Mouse (Mus musculus): ENCODE data around the gene Kif24.

Gene Kif24

DNA sequence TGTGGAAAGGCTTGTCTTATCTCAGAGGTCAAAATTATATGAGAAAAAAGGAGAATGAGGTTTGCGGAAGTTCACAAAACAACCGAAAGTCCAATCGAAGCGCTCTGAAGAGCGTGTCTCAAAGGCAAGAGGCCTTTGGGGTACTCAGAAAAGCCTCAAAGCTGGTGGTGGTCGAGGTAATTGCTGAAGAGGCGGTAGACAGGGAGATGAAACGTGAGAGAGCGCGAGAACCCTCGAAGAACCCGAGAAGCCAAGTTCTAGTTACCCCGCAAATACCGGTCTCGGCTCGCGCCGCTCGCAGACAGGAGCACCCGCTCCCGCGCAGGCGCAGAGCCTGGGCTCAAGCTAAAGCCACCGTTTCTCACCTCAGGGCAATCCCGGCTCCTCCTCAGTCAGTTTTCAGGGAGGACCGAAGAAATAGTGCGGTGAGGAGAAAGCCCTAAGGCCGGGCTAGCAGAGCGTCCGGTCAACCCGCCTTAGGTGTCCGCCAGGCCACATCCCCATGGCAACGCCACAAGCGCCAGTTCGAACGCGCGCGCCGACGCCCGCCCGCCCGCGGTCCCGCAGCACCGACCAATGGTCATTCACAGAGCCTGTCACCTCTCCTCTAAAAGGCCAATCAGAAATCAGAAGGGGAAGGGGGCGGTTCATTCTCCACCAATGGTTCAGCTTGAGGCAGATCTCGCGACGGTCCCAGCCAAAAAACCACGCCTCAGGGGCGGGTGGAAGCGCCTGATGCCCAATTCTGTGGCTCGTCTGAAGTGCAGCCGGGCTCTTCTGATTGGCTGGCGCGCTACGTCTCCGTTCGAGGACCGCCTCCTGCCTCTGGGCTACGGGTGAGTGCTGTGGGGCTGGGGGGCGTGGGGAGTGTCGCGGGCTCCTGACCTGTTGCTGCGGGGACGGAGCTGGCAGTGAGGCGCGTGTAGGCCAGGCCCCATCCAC lies at the start of gene Kif24, which contains the start of gene Nudt2:
Gene Kif24, minus strand, starts transcription at position 543 of the 942 bp plus-strand sequence.
Gene Nudt2, plus strand, starts transcription at position 807 of the 942 bp plus-strand sequence.
- peak; percentile 99 for DNase-seq

- DNase-seq: no peak
Observed at GRCm38 (mm10) chr4:41513714-41514113, 49.0 kb upstream of the Kif24 start.

DNA sequence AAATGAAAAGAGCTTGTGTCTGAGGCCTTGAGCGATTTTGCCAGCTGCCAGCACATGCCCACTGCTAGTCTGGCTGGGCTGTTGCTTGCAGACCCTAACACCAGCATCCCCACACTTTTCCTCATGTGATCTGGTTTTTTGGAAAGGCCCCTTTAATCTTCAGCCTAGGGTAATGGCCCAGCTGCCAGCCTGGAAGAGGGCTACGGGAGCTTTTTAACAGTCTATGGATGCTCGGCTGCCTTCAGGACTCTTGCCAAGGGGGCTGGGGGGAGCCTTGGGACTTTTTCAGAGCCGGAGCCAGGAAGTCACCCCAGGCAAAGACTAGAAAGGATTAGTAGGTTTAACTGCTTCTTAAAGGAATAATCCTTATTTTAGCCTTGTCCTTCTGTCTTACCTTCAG lies 48.6 kb upstream of the Kif24 start:
- no peak for DNase-seq

GRCm38 (mm10) chr4:41507998-41508397 lies 43.3 kb upstream of the Kif24 start:
- DNase-seq: no peak

DNA sequence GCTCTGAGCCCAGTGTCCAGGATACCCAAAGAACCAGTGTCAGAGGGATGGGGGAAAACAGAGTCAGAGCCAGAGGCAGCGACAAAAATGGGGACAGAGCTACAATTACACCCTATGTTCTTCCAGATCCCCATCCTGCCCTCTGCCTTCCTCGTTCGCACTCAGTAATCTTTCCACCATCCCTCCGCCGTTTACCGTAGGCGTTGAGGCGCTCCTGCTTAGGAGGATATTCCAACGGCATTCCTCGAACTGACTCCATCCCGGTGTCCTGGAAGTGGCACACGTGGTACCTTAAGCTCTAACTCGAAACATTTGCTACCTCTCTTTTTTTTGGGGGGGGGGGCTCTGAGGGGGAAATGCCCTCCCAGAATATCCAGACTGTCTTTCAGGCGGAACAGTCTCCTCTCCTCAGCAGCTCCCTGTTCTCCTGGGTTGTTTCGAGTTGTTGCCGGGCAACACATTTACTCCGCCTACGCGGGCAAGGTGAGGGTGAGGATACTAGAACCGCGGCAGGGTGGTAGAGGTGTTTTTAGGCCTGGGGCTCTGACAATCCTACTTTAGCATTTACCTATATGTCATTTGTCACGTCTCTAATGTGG lies 42.7 kb upstream of the Kif24 start:
- no peak for DNase-seq

DNA sequence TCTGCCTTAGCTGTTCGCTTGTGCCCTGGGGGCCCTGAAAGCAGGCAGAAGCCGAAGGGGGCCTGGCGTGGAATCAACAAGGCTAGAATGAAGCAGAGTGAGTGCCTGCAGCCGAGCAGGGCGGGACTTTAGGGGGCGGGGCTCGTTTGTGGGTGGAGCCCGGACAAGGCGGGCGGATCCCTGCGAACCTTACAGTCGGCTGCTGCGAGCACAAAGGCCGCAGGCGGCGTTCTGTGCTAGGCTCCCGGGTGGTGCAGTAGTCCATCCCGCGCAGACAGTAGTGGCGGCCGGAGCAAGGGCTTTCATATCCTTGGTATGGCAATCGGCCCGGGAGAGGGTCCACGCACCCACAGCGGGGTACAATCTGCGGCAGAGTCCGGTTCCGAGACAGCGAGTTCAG lies 42.2 kb upstream of the Kif24 start:
- DNase-seq: peak; percentile 89

GRCm38 (mm10) chr4:41506156-41506555 lies 41.5 kb upstream of the Kif24 start:
- DNase-seq: no peak

DNA sequence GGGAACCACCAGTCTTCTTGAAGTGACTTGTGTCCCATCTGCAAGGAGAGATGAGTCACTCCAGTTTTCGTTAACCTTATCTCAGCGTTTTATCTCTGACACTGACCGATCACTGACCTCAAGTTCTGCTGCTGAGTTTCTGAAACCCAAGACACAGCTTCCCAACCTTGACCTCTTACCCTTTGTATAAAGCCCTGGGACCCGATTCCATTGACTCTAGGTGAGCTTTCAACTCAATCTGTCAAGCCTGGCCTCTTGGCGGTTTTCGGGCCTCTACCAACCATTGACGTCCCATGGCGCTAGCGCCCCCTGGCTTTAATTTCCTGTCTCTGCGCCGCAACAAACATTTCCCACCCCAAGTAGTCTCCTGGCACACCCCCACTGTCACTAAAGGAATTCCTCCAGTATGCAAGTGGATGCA lies 40.5 kb upstream of the Kif24 start:
- no peak for DNase-seq

- no peak for DNase-seq
Observed at GRCm38 (mm10) chr4:41504325-41504724, 39.6 kb upstream of the Kif24 start.

DNA sequence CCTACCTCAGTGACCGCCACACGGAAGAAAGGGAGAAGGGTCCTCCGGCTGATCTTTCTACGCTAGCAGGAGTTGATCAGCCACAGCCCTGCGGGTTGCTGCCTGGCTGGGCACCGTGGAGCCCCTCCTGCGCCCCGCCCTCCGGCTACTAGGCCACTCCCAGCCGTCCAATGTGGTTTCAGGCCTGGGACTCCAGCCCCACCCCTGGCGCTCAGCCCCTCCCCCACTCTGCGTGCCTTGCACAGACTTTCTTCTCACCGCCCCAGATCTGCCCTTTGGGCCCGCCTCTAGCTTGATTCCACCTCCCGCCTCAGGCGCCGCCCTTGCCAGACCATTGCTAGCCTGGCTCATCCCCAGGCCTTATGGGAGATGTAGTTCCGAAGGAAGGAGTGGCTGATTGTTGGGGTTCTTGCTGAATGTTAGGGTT lies 38.3 kb upstream of the Kif24 start, which contains the start of gene AI464131:
Gene AI464131, minus strand, starts transcription at position 91 of the 427 bp plus-strand sequence.
- DNase-seq: peak; percentile 95

GRCm38 (mm10) chr4:41502171-41502940 lies 37.7 kb upstream of the Kif24 start:
- no peak for DNase-seq

DNA sequence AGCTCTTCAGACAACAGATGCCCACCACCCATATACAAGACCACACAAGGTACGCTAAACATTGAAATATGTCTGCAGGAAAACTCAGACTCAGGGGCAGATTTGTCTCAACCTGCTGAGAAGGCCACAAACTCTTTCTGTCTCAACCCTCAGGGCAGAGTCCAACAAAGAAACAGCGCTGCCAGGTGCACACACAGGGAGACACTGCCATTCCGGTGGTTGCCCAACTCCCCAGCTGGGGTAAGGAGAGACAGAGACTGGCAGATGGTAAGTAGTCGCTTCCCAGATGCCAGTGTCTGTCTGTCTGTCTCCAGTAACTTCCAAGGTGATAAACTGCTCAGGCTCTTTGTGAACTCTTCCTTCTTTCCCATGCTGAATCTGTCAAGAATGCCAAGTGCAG lies 36.1 kb upstream of the Kif24 start:
- no peak for DNase-seq

DNA sequence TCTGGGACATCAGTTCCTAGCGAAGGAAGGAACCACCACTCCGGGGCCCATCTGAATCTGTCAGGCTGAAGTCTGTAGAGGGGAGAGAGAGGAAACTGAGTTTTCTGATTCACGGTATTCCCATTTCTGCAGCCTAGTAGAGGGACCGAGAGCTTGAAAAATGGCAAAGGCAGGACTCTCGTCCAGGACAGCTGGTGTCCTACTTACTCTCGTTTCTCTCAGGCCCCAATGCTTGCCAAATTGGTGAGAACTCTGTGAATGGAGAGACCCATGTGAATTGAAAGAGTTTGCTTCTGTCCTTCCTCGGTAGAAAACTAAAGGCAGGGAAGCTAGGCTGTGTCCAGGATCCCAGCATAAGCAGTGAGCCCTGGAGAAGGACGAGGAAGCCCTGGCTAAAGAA lies 34.9 kb upstream of the Kif24 start:
- DNase-seq: no peak

- DNase-seq: no peak
Observed at GRCm38 (mm10) chr4:41498921-41499391, 34.3 kb upstream of the Kif24 start.

DNA sequence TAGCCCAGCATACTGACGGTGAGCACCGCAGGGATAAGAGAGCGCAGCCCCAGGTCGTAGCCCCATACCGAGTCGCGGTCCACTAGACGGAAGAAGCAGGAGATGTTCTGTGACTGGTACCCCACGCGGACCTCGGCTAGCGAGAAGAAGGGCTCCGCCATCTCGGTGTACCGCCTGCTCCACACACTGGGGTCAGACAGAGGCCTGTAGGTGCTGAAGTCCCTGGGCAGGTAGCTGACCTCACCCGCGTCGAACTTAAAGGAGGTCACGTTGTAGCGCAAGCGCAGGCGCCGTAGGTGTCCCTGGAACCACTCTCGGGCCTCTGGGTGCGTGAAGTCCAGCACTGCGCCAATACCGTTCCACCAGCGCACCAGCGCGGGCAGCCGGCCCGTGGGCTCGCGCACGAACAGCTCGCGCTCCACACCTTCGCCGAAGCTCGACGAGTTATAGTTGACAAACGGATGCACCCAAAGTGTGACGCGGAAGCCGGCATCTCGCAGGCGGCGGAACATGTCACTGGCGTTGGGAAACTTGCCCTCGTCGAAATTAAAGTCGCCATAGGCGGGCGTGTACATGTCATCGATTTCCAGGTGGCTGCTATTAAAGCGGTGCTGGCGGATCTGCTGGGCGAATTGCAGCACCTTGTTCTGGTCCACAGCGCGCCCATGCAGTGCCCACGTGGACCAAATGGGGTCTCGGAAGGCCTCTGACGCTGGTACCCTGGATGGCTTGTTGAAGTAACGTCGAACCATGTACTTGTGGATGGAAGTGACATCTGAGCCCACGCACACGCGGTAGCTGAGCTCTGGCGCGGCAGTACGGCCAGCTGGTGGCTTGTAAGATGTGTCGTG lies 33.5 kb upstream of the Kif24 start:
- no peak for DNase-seq

- no peak for DNase-seq
Observed at GRCm38 (mm10) chr4:41497579-41497978, 32.9 kb upstream of the Kif24 start.

GRCm38 (mm10) chr4:41497046-41497445 lies 32.4 kb upstream of the Kif24 start:
- no peak for DNase-seq

- DNase-seq: no peak
Observed at GRCm38 (mm10) chr4:41495850-41496249, 31.2 kb upstream of the Kif24 start.

DNA sequence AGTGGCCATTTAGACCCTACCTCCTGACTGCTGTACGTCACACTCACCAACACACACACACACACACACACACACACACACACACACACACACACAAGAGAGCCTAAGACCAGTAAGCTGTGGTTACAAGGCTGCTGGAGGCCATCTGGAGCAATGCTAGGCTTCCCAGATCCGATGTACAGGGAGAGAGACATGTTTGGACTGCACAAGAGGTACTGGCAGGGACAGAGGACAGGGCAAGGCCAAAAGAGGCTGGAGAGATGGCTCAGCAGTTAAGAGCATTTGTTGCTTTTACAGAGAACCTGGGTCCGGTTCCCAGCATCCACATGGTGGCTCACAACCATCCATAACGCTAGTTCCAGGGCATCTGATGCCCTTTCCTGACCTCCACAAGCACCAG lies 30.4 kb upstream of the Kif24 start:
- DNase-seq: no peak

- DNase-seq: no peak
Observed at GRCm38 (mm10) chr4:41494378-41494777, 29.7 kb upstream of the Kif24 start.

GRCm38 (mm10) chr4:41493464-41494116 lies 28.9 kb upstream of the Kif24 start:
- no peak for DNase-seq

GRCm38 (mm10) chr4:41492951-41493350 lies 28.3 kb upstream of the Kif24 start:
- DNase-seq: no peak

Measured in right cerebral cortex, adult 18-20 months (tissue).